Mouse (Mus musculus) heart, postnatal 0 days (tissue): Measurements from ENCODE around the gene Gata2.

Source experiments
- CTCF ChIP-seq: IDR thresholded peaks from 2 replicates; pipeline ENCODE4 v1.5.1; 2016; ENCODE audit warnings: antibody characterized with exemption, control low read depth, low read depth
- EP300 ChIP-seq: IDR thresholded peaks from 2 replicates; pipeline ENCODE4 v1.6.1; 2016; ENCODE audit warnings: antibody characterized with exemption, low read depth

- no peak for TF ChIP-seq EP300
- no peak for TF ChIP-seq CTCF
These were observed 42.3 kb downstream of the Gata2 start for GRCm38 (mm10) chr6:88235983-88236382.
